Mouse (Mus musculus): ENCODE data around the gene C1ra. TPM values are rescaled to one million over a fixed set of nuclear protein-coding genes. Genes with fewer than 3 reads are reported as not detected.
A peak's percentile ranks its signal among the peaks of the same experiment; 100 is the strongest.
"Not testable (repeated sequence)": the region's sequence is repeated elsewhere in the genome, so short reads cannot be mapped to it uniquely, and the experiment has no call there.

Gene C1ra
- total RNA-seq, 1 experiment from 2014 or later = 11.0 TPM

DNA sequence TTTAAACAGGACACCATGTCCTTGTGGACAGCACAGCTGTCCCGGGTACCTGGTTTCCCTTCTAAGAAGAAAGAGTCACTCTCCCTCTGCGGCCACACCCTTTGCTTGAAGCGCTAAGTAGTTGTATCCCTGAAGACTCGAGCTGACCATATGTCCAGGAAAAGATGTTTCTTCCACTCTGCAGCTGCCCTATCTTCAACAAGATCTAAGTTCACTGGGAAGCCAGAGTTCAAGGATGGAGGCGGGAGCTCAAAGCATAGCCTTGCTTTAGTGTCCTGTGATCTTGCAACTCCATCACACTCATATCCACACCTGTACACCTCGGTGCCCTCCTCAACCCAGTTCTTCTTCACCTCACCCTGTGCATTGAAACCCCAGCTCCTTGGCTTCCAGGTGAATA lies 269 bp upstream of the C1ra start:
- ATAC-seq (replicated peaks in 1 of 2; ENCODE audit: insufficient read depth in 1 of 2, low FRiP score in 2 of 2, low TSS enrichment in 1 of 2, low read depth in 1 of 2, poor library complexity in 2 of 2, severe bottlenecking in 2 of 2) = no peak

GRCm38 (mm10) chr6:124517733-124518132 lies 5.5 kb downstream of the C1ra start:
- ATAC-seq (replicated peaks in 1 of 2; ENCODE audit: insufficient read depth in 1 of 2, low FRiP score in 2 of 2, low TSS enrichment in 1 of 2, low read depth in 1 of 2, poor library complexity in 2 of 2, severe bottlenecking in 2 of 2) = not testable (repeated sequence)

DNA sequence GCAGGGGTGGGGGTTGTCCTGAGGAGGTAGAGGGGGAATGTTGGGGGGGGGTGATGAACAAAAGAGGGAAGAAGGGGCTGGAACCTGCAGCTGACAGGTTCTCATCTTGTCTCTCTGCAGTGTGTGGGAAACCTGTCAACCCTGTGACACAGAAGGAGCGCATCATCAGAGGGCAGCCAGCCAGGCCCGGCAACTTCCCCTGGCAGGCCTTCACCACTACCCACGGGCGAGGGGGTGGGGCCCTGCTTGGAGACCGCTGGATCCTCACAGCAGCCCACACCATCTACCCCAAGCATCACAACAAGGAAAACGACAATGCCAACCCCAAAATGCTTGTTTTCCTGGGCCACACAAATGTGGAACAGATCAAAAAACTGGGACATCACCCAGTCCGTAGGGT lies 9.9 kb downstream of the C1ra start:
- ATAC-seq (replicated peaks in 1 of 2; ENCODE audit: insufficient read depth in 1 of 2, low FRiP score in 2 of 2, low TSS enrichment in 1 of 2, low read depth in 1 of 2, poor library complexity in 2 of 2, severe bottlenecking in 2 of 2) = peak in 1 of 2 experiments; percentile 46; a peak in 1 of 4 replicates

- no peak for ATAC-seq (replicated peaks in 1 of 2; ENCODE audit: insufficient read depth in 1 of 2, low FRiP score in 2 of 2, low TSS enrichment in 1 of 2, low read depth in 1 of 2, poor library complexity in 2 of 2, severe bottlenecking in 2 of 2)
Observed at GRCm38 (mm10) chr6:124527881-124528280, 15.7 kb downstream of the C1ra start.

DNA sequence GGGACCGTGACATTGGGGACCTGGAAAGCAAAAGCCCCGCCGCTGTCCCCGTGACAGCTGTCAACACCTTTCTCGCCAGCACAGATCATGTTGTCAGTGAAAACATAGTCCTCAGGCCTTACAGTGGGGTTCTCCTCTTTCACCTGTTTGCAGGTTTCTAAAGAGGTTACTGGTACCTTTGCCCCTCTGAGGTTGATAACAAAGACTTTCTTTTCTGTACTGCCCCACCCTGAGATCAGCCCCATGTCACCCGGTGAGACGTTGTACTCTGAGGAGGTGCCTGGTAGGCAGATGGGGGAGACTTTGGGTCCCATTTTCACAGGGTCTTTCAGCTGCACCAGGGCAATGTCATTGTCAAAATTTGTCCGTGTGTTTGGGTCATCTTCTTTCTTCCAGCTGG lies 18.9 kb downstream of the C1ra start:
- ATAC-seq (replicated peaks in 1 of 2; ENCODE audit: insufficient read depth in 1 of 2, low FRiP score in 2 of 2, low TSS enrichment in 1 of 2, low read depth in 1 of 2, poor library complexity in 2 of 2, severe bottlenecking in 2 of 2) = no peak

GRCm38 (mm10) chr6:124536125-124536829 lies 24.1 kb downstream of the C1ra start:
- ATAC-seq (replicated peaks in 1 of 2; ENCODE audit: insufficient read depth in 1 of 2, low FRiP score in 2 of 2, low TSS enrichment in 1 of 2, low read depth in 1 of 2, poor library complexity in 2 of 2, severe bottlenecking in 2 of 2) = not testable (repeated sequence)

DNA sequence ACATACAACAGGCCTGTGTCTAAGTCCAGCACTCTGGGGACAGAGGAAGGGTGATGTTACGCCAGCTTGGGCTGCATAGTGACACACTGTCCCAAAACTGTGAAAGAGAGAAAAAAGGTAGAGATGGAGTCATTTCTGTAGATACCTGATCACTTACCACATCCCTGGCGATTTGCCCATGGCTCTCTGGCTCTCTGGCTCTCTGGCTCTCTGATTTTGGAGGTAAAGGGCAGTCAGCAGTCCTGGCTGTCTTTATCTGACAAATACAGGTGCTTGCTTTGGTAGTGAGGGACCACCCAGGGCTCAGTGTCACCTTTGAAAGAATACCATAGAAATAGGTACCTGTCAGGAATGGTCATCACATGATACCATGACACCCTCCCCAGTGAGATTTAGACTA lies 29.0 kb downstream of the C1ra start:
- not testable (repeated sequence) for ATAC-seq (replicated peaks in 1 of 2; ENCODE audit: insufficient read depth in 1 of 2, low FRiP score in 2 of 2, low TSS enrichment in 1 of 2, low read depth in 1 of 2, poor library complexity in 2 of 2, severe bottlenecking in 2 of 2)

DNA sequence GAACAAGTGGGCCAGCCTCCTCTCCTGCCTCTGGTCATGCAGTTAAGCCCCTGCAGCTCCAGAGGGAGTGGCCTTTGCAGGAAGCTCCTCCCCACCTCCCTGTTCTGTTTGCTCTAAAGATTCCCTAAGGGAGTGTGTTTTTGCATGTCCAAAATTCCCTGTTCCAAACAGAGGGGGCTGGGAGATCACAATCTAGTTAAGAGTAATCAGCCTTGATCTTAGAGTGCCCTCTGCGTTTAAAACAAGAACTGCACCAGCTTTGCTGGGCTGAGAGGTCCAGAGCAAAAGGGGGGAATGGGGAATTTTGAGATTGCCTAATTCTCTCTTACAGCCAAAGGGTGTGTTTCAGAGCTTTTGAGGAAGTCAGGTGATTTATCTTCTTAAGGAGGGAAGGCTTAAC lies 30.1 kb downstream of the C1ra start, which contains the start of gene C1s1:
Gene C1s1 (minus strand): TSS at position 76 of the 400 bp plus-strand sequence.
- ATAC-seq (replicated peaks in 1 of 2; ENCODE audit: insufficient read depth in 1 of 2, low FRiP score in 2 of 2, low TSS enrichment in 1 of 2, low read depth in 1 of 2, poor library complexity in 2 of 2, severe bottlenecking in 2 of 2) = peak; percentile 73

- ATAC-seq (replicated peaks in 1 of 2; ENCODE audit: insufficient read depth in 1 of 2, low FRiP score in 2 of 2, low TSS enrichment in 1 of 2, low read depth in 1 of 2, poor library complexity in 2 of 2, severe bottlenecking in 2 of 2) = no peak
Observed at GRCm38 (mm10) chr6:124544466-124544865, 32.3 kb downstream of the C1ra start.

DNA sequence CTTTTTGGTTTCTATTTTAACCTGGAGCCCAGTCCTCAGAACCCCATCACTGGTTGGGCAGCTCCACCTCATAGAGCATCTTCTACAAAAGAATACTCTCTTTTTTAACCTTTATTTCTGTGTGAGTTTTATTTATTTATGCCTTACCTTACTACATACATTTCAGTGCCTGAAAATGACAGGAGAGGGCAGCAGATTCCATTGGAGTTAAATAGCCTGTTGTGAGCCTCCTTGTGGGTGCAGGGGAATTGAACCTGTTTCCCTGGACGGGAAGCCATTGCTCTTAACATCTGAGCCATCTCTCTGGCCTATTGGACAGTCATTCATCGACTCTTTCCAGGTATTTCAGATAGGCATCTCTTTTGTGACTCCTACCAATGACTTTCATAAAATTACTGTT lies 33.2 kb downstream of the C1ra start:
- ATAC-seq (replicated peaks in 1 of 2; ENCODE audit: insufficient read depth in 1 of 2, low FRiP score in 2 of 2, low TSS enrichment in 1 of 2, low read depth in 1 of 2, poor library complexity in 2 of 2, severe bottlenecking in 2 of 2) = no peak

- not testable (repeated sequence) for ATAC-seq (replicated peaks in 1 of 2; ENCODE audit: insufficient read depth in 1 of 2, low FRiP score in 2 of 2, low TSS enrichment in 1 of 2, low read depth in 1 of 2, poor library complexity in 2 of 2, severe bottlenecking in 2 of 2)
Observed at GRCm38 (mm10) chr6:124547979-124548378, 35.8 kb downstream of the C1ra start.

- no peak for ATAC-seq (replicated peaks in 1 of 2; ENCODE audit: insufficient read depth in 1 of 2, low FRiP score in 2 of 2, low TSS enrichment in 1 of 2, low read depth in 1 of 2, poor library complexity in 2 of 2, severe bottlenecking in 2 of 2)
Observed at GRCm38 (mm10) chr6:124549023-124549550, 36.9 kb downstream of the C1ra start.

- no peak for ATAC-seq (replicated peaks in 1 of 2; ENCODE audit: insufficient read depth in 1 of 2, low FRiP score in 2 of 2, low TSS enrichment in 1 of 2, low read depth in 1 of 2, poor library complexity in 2 of 2, severe bottlenecking in 2 of 2)
Observed at GRCm38 (mm10) chr6:124552766-124553165, 40.6 kb downstream of the C1ra start.

DNA sequence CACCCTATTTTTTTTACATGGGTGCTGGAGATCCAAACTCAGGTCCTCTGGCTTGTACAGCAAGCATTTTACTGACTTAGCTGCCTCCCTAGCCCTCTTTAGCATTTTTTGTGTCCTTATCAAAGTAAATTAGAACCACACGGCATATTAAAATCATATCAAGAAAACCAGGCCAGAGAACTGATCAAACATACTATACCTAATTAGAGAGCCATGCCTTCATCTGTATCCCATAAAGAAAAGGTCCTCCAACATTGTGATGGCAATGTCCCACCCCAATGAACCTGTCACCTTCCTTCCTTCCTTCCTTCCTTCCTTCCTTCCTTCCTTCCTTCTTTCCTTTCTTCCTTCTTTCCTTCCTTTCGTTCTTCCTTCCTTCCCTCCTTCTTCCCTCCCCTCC lies 43.8 kb downstream of the C1ra start:
- ATAC-seq (replicated peaks in 1 of 2; ENCODE audit: insufficient read depth in 1 of 2, low FRiP score in 2 of 2, low TSS enrichment in 1 of 2, low read depth in 1 of 2, poor library complexity in 2 of 2, severe bottlenecking in 2 of 2) = not testable (repeated sequence)

GRCm38 (mm10) chr6:124561156-124561555 lies 49.0 kb downstream of the C1ra start:
- ATAC-seq (replicated peaks in 1 of 2; ENCODE audit: insufficient read depth in 1 of 2, low FRiP score in 2 of 2, low TSS enrichment in 1 of 2, low read depth in 1 of 2, poor library complexity in 2 of 2, severe bottlenecking in 2 of 2) = not testable (repeated sequence)

DNA sequence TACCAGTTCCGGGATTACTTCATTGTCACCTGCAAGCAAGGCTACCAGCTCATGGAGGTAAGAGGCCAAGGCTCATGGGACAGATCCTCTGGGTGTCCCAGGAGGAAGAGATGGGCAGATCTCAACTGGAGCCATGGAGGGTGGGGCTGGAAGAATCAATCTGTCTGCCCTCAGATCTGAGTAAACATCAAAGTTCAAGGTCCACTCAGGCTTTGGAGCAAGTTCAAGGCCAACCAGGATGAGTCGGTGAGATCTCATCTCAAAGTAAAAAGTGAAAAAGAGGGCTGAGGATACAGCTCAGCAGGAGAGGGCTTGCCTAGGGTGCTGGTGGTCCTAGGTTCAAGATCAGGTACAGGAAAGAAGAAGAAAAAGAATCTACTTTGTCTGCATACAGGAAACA lies 49.4 kb downstream of the C1ra start:
- not testable (repeated sequence) for ATAC-seq (replicated peaks in 1 of 2; ENCODE audit: insufficient read depth in 1 of 2, low FRiP score in 2 of 2, low TSS enrichment in 1 of 2, low read depth in 1 of 2, poor library complexity in 2 of 2, severe bottlenecking in 2 of 2)

GRCm38 (mm10) chr6:124570026-124570425 lies 57.8 kb downstream of the C1ra start, which contains the start of gene C1rb:
C1rb (plus strand) TSS chr6:124570294.
- peak in 1 of 2 experiments; percentile 59; a peak in 2 of 4 replicates for ATAC-seq (replicated peaks in 1 of 2; ENCODE audit: insufficient read depth in 1 of 2, low FRiP score in 2 of 2, low TSS enrichment in 1 of 2, low read depth in 1 of 2, poor library complexity in 2 of 2, severe bottlenecking in 2 of 2)

Data from hematopoietic stem cell, adult 5-6 weeks (primary cell).